Mouse (Mus musculus) CD4-positive helper T cell, adult 2 months (primary cell): ENCODE measurements around the gene Cdkl1.
A peak's percentile ranks its signal among the peaks of the same experiment; 100 is the strongest.

Source experiments
- DNase-seq: peaks from one replicate; pipeline ENCODE4 v3.0.0-alpha.2; 2012; ENCODE audit warnings: low read depth, missing footprints, low spot score

Gene Cdkl1

DNA sequence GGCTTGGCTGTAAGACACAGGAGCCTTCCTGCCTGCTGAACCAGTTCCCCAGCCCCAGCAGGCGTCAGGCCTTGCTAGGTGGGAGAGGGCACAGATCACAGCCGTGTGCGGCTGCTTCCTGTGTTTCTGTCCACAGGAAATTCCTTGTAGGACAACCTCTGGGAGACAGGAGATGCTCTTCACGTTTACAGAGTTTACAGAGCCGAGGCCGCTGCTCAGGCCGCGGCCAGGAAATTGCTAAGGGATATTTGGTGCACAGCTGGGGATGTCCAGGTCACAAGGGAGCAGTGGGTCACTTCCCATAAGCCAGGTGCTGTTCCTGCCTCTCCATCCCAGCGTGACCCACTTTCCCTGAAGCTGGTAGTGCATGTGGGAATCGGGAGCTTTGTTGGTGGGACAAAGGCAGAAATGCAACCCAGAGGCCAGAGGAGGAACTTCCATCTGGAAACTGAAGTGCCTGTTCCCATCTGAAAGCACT is 39.2 kb downstream of the Cdkl1 start:
- DNase-seq = no peak

DNA sequence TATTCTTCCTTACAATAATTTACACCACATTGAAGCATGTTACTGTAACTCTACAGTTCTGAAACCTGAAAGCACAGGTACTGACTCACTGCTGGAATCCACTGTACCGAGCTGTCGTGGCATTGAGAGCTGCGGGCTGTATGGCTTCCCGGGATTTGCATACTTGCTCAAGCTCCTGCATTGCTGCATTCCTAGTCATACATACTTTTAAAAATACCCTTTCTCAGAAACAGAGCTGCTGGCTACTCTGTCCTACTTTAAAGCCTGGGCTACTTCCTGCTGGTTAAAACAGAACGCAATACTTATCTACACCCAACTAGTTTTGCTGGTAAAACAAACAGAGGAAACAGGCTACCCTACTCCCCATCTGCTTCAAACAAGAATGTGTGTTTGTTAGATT is 46.9 kb downstream of the Cdkl1 start:
- DNase-seq = no peak

DNA sequence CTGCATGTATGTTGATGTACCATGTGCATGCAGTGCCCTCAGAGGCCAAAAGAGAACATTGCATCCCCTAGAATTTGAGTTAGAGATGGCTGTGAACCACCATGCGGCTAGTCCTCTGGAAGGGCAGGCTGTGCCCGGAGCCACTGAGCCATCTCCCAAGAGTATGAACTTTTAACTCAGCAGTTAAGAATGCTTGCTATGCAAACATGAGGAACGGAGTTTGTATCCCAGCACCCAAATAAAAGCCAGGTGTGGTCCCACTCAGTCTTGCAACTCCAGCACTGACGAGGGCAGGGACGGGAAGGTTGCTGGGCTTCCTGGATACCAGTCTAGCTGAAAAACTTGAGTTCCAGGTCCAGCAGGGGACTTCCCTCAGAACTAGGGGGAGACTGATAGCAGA is 49.1 kb downstream of the Cdkl1 start:
- no peak for DNase-seq

DNA sequence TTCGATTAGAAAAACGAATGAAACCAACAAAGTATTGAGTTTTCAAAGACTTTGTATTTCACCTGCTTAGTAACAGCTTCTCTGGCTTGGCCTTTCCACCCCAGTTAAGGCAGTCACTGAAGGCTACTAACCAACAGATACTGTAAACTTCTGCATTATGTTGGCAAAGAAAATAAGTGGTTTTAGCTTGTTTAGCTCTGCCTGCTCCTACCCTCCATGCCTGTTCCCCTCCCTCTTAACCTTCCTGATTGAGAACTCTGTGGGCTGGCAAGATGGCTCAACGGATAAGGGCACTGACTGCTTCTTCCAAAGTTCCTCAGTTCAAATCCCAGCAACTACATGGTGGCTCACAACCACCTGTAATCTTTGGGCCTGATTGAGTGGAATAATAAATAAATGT is 57.1 kb downstream of the Cdkl1 start:
- DNase-seq = no peak

DNA sequence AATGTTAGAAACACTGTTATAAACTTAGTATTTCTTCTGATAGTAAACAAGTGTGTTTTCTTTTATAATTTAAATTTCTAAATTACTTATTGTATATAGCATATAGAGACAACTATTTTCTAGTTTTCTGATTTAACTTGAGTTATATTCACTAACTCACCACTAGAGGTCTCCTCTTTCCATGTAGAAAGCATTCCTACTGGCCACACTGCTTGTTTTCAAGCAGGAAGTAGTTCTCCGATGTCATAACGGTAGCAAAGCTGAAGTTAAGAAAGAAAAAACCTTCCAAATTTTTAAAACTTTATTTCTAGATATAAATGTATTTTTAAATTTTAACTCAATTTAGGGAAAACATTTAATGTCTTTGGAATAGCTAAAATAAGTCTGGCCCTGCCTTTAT is 57.5 kb downstream of the Cdkl1 start:
- DNase-seq = peak; percentile 68

DNA sequence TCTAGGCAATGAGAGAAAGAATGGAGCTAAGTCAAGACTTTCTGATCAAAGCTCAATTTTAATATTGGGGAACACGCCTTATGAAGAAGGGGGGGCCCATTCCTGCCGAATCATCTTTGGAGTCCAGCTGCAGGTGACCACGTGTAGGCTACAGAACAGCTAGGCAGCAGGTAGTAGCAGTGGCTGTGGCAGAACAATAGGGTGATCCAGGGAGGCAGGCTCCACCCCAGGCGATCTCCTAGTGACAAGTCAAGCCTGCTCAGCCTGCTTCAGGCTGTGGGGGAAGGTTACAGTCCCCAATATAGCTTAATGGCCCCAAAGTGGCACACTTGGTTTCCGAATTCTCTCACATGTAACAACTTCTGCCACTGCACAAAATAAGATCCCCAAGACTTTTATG is 58.8 kb downstream of the Cdkl1 start:
- no peak for DNase-seq

DNA sequence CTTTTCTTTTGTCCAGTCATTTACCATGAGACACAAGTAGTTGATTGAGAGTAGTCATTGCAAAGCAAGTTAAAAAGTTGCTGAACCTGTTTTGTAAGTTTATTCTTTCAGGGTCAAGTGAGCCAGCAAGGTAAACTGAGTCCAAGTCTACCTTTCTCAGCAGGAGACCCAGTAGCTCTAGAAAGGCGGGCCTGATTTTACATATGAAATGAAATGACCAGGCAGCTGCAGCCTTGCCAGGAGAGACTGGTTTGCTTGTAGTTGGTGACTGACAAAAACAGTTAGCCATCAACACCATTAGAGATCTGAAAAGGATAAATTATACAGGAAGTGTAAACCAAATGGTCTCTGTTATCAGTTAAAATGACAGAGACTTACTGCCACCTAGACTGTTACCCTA is 60.8 kb downstream of the Cdkl1 start:
- DNase-seq = no peak

DNA sequence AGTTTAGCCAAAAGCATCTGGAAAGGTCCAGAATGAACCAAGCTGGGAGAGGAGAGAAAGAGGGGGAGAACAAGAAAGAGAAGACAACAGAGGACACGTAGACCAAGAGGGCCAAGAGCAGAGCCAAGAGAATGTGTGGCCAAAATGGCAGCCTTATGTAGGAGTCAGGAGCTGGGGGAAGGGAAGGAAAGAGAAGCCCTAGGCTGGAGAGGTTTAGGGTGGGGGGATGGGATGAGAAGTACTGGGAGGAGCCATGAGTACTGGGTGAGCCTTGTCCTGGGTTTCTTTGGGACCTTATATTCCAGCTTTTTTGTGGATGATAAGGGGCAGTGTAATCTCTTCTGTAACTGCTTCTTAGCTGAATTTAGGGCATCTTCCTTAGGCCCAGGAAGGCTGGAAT is 61.8 kb downstream of the Cdkl1 start:
- no peak for DNase-seq

DNA sequence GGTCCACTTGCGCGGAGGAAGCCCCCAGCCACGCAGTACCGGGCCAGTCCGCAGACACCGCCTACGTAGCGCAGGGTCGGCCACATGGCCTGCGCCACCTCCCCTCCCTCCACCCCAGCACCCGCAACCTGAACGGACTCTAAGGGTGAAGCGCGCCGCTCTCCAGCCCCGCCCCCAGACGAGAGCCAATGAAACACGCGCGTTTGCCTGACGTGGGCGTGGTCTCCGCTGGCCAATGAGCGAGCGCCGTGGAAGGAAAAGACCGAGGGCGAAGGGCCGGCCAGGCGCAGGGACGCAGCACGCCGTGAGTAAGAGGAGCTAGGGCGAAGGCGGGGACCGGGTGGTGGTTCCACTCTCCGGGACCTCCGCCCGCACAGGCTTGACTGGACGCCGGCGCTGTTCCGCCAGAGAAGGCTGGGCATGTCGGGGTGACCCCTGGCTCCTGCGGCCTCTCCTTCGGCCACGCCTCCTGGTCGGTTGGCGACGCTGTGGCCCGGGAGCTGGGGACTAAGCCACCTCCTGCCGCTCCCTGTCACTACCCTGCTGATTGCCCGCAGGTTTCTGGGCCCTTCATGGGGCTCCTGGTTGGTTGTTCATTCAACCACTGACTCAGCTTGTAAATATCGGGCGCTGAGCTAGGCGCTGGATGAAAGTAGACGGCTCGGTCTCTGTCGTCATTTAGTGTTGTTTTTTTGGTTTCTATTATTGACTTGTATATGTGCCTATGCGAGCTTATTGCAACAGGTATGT is 66.2 kb downstream of the Cdkl1 start, which contains the start of the genes L2hgdh and Atp5s:
L2hgdh (minus strand) TSS at position 163 of the 750 bp plus-strand sequence.
Atp5s (plus strand) TSS at position 240 of the 750 bp plus-strand sequence.
- peak; percentile 93 for DNase-seq

DNA sequence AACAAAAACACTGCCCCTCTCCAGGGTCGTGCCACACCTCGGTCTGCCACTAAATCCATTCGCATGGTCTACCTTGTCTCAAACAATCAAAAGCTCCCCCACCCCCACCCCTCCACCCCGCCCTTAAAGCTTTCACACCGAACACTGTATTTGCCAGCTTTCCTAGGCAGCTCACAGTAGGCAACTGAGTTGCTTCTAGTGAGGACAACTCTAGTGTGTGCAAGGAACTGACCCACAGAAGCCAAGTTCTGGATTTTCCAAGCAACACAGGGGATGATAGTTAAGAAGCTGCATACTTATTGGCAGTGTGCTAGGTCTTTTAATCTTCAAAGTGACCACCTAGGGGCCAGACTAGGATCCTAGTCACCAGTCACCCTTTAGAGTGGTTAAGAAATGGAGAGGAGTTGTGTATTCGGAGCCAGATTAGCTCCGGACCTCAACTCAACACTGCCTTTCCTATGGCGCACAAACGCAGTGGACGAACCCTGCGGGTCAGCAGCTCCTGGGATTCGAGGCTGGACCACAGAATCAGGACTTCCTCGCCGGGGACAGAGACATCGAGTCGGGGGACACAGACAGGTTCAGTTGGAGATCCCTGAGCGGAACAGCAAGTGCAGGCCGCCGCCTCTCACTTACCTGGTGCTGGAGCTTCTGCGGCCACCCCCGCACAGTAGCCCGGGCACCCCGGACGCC is 66.9 kb downstream of the Cdkl1 start:
- no peak for DNase-seq

DNA sequence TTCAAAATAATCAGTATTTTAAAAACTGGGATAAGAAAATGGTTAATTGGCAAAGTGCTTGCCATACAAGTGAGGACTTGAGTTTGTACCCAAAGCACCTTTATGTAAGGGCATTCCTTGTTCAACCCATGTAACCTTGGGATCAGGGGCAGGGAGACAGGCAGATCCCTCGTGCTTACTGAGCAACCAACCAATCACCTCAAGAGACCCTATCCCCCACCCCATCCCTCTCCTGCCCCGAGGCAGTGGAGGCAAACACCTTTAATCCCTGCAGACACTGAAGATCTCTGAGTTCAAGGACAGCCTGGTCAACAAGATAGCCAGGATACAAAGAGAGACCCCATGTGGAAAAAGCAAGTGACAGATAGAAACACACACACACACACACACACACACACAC is 67.7 kb downstream of the Cdkl1 start:
- no peak for DNase-seq

DNA sequence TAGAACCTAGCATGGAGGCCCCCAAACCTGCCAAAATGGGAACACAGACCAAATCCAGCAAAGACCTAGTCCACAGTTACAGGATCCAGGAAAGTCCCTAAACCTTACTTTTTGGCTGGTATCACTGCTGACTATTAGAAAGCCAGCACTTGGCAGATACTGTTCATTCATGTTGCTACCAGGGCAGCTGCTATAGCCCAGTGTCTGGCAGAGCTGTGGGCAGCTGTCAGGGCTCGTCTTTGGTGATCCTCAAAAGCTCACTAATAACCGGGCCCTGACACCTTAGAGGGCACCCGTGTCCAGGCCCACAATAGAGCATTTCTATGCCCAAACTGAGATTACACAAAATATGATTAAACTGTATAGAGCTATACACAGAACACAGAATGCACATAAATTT is 68.2 kb downstream of the Cdkl1 start:
- DNase-seq = no peak

DNA sequence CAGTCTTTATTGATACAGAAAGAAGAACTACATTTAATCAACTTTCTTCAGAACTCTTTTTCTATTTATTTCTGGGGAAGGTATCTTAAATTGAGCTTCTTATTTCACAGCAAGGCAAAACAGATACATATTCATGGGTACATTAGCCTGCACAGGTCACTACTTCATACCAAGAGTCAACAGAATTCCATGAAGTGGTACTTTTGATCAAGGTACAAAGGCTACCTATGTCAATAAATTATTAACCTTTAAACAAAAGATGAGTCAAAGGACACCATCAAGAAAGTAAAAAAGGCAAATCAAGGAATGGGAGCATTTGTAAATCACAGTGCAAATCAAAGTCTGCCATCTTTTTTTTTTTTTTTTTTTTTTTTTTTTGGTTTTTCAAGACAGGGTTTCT is 77.4 kb downstream of the Cdkl1 start:
- no peak for DNase-seq

DNA sequence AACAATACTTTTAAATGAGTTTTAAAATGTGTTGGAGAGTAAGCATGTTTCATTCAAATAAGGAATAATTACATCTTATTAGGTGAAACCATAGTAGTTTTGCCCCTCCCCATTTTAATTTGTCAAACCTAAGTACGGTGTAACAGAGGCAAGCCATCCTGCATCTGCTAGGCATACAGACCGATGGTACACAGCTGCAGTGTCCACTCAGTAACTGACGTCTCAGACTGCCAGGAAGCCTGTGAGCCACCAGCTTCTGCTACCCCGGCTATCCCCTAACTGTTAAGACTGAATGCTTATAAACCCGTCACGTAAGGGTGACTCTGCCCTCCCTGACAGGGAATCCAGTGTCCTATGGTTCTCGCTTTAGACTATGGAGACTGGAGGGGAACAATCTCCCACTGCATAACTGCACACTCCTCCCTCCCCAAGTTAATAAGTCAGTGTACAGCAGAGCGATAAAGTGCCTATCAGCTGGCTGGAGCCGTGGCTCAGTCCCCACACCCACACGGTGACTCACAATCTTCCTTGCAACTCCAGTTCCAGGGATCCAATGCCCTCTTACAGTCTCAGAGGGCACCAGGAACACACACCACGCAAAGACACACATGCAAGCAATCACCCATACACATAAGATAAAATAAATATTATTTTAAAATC is 86.1 kb downstream of the Cdkl1 start:
- DNase-seq = no peak

DNA sequence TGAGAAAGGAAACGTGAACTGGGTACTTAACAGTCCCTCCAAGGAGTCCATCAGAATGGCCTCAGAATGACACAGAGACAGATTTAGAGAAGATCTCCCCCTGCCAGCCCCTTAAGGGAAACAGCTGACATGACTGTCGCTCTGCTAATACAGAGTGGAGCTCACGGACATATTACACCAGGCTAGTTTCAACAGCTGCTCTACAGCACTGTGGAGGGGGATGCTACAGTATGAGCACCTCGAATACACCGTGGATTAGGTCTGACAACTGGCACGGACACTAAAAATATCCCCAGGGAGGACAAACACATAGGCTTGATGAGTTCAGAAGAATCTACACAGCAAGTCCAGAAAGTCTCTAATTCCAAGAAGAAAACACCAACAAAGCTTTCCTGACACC is 92.7 kb downstream of the Cdkl1 start:
- DNase-seq = no peak
